Mouse (Mus musculus) retina, postnatal 7 days (tissue): ENCODE results near the gene Rpl13.

Experiments
- DNase-seq: peaks from one replicate; pipeline ENCODE4 v3.0.0-alpha.2; 2012; ENCODE audit warnings: low read depth, low spot score

Gene Rpl13

DNA sequence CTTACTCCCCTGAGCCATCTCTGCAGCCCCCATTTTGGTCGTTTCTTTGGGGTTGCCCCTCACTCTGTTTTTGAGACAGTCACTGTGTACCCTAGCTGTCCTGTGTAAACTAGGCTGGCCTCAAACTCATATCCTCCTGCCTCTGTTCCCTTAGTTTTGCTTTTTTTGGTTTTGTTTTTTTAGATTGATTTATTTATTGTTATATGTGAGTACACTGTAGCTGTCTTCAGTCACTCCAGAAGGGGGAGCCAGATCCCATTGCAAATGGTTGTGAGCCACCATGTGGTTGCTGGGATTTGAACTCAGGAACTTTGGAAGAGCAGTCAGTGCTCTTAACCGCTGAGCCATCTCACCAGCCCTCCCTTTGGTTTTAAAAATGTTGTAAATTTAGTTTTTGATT is 4.4 kb downstream of the Rpl13 start:
- DNase-seq, result no peak

DNA sequence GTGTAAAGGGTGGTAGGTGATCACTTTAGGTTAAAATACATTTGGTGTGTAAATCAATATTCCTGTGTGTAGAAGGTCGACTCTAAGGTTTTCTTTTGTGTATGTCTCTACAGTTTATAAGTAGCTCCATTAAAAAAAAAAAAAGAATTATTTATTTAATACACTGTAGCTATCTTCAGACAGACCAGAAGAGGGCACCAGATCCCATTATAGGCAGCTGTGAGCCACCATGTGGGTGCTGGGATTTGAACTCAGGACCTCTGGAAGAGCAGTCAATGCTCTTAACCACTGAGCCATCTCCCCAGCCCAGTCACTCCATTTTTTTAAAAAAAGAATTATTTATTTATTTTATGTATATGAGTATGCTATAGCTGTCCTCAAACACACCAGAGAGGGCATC is 5.9 kb downstream of the Rpl13 start:
- no peak for DNase-seq

DNA sequence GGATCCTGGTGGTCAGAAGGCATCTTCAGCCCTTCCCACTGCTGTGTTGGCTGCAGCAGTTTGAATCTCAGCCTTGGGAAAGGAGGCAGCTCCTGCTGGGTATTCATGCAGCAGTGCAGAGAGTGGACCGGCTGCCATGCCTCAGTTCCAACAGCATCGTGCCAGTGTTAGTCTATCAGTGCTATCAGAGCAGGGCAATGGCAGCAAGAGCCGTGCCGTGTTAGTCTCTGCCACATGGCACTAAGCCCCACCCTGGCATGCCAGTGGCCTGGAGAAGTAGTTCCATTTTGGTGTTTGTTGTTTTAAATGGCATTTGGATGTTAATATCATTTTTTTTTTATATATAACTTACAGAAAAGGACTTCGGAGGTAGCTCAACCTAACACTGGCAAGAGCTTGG is 6.8 kb downstream of the Rpl13 start:
- DNase-seq, result no peak

DNA sequence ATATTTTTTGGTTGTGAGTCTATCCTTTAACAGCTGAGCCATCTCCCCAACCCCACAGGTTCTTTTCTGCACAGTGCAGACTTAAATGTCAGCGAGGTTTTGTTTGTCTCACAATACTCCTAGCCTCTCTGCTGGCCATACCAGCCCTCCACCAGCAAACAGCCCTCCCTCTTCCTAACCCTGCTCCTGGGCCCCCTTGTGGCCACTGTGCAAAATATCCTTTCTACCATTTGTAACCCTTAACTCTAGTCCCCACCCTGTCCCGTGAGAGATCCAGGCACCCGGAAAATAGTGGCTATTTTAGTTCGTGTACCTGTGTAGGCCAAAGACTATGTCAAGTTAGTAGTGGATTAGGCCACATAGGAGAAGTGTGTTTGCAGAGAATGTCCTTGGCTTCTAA is 8.5 kb downstream of the Rpl13 start:
- peak; percentile 43 for DNase-seq

DNA sequence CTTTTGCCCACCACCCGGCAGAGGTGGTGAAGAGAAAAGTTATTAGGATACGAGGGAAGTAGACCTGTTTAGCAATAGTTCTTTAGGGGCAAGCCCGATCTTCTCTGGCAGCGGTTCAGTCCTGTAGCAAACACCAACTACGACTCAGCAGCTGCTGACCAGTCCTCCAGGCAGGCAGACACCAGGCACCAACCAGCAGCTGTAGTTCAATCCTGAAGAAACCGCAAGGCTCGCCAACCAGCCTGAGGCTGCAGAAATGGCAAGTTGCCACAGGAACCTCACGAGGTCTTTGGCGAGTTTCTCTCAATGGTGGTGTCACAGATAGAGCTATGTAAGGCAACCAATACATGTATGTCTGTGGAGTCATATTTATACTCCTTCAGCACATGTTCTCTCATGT is 10.7 kb downstream of the Rpl13 start:
- no peak for DNase-seq

DNA sequence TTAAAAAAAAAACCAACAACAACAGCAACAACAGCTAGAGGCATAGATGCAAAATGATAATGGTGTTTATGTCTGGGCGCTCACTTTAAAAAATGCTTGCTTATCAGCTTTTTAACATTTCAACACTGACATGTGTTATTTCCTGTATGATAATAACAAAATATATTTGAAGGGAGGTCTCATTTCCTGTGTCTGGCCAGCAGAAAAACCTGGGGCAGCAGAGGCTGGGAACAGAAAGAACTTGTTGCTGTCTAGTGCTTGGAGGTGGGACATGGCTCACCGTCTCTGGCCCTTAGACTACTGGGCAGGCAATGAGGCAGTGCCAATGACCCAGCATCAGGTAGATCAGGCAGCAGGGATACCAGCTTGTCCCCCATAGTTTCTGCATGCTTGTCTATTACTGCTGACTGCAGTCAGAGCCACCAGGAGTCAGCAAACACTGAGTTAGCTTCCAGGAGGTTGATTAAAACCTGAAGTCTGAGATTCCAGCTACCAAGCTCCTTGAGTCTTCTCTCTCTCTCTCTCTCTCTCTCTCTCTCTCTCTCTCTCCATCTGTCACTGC is 11.8 kb downstream of the Rpl13 start:
- no peak for DNase-seq

DNA sequence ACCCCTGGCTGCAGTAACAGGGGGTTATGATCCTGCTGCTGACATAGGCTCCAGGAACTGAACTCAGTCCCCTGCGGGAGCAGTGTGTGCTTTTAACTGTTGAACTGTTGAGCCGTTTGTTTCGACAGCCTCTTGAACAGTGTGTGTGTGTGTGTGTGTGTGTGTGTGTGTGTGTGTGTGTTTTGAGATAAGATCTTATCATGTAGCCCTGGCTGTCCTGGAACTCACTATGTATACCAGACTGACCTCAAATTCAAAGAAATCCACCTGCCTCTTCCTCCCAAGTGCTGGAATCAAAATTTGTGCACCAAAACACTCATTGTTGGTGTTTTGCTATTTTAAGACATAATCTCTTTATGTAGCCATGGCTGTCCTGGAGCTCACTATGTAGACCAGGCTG is 12.5 kb downstream of the Rpl13 start:
- DNase-seq, result no peak

DNA sequence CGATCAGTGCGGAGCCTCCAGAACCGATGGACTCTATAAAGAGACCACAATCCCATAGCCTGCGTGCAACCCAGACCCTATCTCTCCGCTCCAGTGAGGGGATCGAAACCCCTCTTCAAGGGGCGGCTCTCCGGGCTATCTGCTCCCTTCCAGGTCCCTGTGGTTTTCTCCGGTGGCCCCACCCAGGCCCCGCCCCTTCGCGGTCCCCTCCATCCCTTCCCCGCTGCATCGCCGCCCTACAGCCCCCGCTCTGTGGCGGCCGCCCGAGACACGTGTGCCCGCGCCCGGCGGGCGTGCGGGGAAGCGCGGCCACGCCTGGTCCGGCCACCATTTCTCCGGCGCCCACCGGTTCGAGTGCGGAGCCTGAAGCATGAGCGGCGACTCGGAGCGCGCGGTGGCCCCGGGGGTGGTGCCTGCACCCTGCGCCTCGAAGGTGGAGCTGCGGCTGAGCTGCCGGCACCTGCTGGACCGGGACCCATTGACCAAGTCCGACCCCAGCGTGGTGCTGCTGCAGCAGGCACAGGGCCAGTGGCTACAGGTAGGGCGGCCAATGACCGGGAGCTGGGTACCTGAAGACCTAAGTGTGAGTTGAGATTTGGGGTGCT is 15.1 kb downstream of the Rpl13 start, which contains the start of gene Cpne7:
Gene Cpne7 (plus strand): TSS at position 248 of the 605 bp plus-strand sequence.
- no peak for DNase-seq

DNA sequence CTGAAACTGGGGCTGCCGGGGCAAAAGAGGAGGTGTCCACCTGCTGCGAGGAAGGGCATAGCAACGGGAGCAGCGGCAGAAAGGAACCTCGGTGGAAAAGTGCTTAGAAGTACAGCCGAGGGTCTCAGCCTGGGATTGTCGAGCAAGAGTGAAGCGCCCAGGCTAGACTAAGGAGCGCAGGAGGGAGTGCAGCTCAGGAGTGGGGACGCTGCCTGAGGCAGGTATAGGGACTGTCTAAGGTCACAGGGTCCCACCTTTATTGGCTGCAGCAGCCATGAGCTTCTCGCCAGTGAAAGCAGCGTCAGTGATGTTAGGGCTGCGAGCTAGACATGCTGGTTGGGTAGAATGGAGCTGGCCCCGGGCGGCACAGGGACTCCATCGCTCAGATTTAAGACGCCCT is 15.6 kb downstream of the Rpl13 start:
- no peak for DNase-seq

DNA sequence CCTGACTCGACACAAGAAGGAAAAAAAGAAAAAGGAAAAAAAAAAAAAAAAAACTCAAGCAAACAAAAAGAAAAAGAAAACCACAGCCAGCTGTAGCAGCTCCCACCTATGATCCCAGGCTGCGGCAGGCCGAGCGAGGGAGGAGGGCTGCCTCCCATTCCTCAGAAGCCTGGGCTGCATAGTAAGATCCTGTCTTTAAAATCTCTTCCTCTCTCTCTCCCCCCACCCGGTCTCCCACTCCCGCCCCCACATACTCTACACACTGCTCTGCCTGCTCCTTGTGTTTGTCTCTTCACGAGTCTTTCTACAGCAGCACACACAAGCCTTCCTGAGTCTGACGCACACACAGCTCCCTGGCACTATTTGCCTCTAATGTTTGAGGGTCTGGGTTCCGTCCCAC is 19.9 kb downstream of the Rpl13 start:
- DNase-seq, result no peak

DNA sequence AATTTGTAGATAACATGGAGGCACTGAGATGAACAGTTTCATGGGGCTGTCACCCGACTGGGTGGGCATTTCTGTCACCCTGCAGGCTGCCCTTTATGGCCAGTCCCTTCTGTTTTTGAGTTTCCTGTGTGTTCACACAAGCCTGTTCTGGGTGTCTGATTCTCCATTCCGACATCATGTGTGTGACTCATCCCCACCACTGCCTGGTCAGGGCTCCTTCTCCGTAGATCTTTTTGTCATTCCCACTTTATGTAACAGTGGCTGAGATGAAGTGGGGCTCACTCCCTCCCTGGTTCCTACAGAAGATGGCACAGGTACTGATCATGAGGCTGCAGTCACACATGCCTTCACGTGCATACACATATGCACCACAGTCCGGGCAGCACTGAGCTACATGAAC is 20.5 kb downstream of the Rpl13 start:
- no peak for DNase-seq

DNA sequence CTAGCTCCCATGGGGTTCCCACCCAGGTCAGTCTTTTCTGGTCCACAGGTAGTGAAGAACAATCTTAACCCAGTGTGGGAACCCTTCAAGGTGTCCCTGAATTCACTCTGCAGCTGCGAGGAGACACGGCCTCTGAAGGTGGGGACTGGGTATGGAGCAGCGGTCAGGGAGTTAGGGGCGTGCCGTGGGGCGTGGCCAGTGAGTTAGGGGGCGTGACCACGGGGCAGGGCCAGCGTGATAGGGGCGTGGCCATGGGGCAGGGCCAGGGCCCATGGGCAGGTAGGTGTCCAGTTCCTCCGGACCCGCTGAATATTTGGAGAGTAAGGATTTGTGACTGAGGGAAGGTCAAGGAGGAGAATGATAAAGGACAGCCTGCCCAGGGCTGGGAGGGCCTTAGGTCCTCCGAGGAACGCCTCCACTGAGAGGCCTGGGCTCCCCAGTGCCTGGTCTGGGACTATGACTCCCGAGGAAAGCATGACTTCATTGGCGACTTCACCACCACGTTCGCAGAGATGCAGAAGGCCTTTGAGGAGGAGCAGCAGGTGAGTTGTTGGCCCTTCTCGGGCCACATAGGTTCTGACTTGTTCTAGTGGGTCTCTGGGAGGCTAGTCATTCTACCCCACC is 24.2 kb downstream of the Rpl13 start:
- DNase-seq, result no peak

DNA sequence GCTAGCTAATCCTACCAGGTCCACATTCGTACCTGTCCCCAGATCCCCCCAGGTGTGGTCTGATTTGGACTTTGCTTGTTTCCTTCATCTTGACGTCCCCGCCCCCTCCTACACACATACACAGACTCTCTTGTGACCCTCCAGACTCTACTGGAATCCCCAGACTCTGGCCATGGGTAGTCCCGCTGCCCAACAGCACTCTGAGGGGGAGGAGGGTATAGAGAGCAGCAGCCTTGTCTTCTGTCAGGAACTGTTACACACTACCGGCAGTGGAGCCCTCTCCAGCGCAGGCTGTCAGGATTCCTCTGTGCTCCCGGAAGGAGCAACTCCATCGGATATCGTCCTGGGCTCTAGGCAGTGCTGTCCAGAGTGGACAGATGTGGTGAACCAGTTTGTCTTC is 28.9 kb downstream of the Rpl13 start:
- DNase-seq, result no peak

DNA sequence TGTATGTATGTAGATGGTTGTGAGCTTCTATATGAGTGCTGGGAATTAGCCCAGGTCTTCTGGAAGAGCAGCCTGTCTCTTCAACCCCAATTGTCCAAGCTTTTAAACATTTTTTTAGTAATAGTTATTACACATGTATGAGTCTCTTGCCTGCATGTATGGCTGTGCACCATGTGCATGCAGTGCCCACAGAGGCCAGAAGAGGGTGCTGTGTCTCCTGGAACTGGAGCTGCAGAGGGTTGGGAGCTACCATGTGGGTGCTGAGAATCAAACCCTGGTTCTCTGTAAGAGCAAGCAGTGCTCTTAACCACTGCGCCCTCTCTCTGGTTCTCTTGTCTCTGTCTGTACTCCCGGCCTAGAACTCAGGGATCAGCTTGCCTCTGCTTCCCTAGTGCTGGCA is 30.8 kb downstream of the Rpl13 start:
- DNase-seq, result no peak

DNA sequence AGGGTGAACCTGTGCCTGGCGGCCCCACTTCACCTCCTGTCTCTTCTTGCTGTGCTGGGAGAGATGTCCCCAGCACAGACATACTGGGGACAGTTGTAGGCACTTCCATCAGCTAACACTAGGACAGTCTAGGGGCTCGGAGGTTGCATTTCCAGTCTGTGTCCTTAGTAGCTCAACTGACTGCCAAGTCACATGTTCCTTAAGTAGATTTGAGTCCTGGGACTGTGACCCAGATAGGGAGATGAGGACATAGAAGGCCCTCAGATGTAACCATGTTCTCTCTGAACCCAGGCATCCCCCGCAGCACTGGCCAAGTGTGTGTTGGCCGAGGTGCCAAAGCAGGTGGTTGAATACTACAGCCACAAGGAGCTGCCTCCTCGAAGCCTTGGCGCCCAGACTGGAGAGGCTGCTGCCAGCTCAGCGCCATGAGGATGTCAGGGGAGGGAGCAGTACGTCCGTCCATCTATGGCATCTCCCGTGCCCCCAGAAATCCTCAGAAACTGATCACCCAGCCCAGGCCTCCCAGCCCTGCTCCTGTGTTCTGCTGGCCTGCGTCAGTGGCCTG is 32.1 kb downstream of the Rpl13 start:
- DNase-seq, result no peak

DNA sequence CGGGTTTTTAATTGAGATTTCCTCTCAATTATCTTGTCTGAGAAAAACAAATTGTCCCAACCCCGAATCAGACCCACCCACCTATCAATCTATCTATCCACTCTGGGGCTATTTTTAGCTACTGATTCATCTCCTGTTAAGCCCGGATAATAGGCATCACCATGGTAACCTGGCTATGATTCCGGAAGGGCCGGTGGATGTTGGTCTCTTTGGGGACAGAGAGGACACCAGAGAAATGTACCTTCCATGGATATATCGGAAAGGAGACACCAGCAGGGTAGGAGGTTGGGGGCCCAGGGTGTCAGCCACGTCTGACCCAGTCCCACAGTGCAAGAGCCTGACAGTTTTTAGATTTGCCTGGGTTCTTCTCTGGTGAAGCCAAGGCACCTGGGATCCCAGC is 33.3 kb downstream of the Rpl13 start:
- DNase-seq, result peak; percentile 73

DNA sequence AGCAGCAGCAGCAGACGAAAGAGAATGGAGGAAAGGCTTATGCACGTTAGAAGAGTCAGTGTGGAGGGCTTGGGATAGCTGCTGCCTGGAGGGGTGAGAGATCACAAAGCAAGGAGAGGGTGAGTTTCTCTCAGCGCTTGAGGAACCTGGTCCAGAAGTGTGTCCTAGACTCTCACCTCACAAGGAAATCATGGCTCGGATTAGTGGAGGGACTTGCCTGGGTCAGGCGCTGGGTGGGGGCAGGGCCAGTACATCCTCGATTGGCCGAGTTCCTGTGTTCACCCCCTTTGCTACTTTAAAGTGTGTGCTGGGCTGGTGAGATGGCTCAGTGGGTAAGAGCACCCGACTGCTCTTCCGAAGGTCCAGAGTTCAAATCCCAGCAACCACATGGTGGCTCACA is 33.7 kb downstream of the Rpl13 start:
- no peak for DNase-seq

DNA sequence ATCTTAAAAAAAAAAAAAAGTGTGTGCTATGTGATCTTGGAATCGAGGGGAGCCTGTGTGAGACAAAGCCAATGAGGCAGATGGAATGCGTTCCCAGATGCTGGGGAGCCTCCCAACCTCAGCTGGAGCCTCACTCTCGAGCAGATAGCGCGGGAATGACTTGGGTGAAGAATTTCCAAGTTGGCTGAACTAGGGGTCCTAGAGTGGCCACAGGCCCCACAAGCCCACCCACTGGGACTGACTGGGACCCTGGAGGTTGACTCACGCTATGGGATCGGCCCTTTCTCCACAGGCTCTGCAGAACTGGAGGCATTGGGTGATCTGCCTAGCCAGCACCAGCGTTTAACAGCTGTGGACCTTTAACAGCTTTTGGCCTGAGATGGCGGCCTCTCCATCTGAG is 34.1 kb downstream of the Rpl13 start:
- DNase-seq, result no peak

DNA sequence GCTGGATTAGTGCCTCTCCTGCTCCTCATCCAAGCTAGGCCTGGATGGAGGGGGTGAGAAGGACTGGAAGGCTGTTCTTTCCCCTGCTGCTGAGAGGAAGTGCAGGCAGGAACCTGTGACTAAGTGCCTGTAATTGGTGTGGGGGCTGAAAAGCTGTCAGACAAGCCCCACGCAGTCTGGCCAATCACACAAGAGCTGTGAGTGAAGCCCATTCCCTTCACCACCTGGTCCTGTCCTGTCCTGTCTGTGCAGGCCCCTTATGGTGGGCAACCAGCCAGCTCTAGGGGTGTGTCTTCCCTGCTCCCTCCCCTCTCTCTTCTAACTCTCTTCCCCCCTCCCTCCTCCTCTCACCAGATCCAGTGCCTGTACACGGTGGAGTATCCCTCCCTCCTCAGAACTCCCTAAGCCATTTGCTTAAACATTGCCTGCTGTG is 35.5 kb downstream of the Rpl13 start:
- DNase-seq, result no peak

DNA sequence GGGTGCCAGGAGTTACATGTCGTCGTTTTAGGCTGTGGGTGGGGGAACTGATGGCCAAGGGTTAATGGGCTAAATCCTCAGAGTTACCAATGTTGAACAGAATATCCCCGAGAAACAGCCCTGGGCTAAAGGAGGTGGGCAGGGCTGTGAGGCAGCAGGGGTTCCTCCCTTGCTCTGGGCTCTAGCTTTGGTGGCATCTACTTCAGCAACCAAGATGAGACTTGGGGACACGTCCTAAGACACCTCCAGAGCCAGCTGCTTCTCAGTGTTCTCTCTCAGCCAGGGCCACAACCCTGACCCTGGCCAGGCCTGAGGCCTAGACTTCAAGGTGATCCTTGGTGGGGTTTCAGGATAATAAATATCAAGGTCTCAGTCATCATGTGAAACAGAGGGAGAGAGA is 36.6 kb downstream of the Rpl13 start:
- DNase-seq, result no peak

DNA sequence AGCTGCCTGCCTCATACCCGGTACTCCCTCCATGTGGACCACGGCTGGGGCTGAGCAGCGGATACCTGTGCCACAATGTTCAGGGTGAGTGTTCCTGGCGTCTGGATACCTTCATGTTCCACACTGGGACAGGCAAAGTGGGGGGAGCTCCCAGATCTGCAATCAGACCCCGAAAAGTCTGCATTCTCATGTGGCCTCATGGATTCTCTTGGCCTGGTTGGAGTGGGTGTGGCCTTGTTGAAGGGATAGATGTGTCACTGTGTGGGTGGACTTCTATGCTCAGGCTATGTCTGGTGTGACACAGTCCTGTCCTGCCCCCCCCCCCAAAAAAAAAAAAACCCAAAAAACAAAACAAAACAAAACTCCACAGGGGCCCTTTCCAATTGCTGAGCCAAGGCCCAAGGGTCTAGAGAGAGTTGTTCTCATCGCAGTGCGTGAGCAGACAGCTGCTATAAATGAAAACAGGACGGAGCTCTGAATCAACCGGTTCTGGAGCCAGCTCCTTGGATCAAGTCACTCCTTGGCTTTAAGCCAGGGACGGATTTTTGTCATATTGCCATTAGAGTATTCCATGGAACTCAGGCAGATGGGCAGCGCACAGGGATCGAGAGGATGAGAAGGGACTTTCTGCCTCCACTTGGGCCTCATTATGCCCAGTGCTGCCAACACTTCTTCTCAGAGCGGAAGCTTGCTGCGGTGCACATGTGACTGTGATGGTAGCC is 39.8 kb downstream of the Rpl13 start:
- peak; percentile 43 for DNase-seq

DNA sequence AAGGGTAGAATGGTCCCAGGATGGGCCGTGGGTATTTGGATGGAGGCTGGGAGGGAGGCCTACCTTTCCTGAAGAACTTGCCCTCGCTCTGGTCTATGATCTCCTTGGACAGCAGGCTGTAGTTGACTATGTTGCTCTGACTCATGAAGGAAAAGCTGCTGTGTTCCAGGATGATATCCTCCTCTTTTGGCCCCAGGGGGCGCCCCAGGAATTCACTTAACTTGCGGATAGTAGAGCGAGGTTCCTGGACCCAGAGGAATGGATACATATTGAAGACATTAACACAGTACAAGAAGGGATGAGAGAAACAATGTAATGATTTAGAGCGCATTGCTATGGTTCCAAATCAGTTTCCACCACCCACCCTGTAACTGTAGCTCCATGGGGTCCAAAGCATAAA is 43.1 kb downstream of the Rpl13 start:
- no peak for DNase-seq

DNA sequence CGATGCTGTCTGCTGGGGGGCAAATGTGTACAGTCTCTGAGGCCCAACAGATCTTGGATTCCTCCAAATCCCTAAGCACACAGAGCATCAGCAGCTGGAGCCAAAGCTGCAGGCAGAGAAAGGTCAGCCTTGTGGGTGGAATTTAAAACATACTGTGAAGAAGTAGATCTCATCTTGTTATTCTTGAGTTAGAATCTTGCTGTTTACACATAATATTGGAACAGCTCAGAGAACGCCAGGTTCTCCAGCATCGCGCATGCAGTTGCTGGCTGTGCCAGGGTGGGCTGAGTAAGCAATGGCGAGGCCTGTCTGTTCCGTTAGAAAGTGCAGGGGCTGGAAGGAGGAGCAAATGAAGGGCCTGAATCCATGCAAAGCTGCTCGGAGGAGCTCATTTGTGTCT is 44.2 kb downstream of the Rpl13 start:
- DNase-seq, result no peak
